Mouse (Mus musculus) hematopoietic stem cell, adult 5-6 weeks (primary cell): ENCODE data around the gene Psg16. TPM values are rescaled to one million over a fixed set of nuclear protein-coding genes. Genes with fewer than 3 reads are reported as not detected.
"Not testable (repeated sequence)": the region's sequence is repeated elsewhere in the genome, so short reads cannot be mapped to it uniquely, and the experiment has no call there.

Source experiments
- ATAC-seq, 2 experiments: fragments of 125-278 bp in 1 of 2; replicated peaks in 1 of 2; 2 replicates each; pipeline ENCODE4 v1.8.0; 2016 to 2017; ENCODE audit warnings: inconsistent platforms in 2 of 2, mild to moderate bottlenecking in 2 of 2, moderate number of reproducible peaks in 2 of 2, low read depth in 1 of 2, moderate TSS enrichment in 1 of 2; ENCODE audit not compliant: low FRiP score in 2 of 2, poor library complexity in 2 of 2, severe bottlenecking in 2 of 2, insufficient read depth in 1 of 2, low TSS enrichment in 1 of 2
- total RNA-seq: library from RNA; stranded (forward); fragments of 172-1452, 232-1000 nt; gene quantifications from 2 replicates; pipeline ENCODE4 v1.2.3, GENCODE M21; 2017

The Psg16 gene
- total RNA-seq, 1 experiment from 2014 or later = 0.20 TPM

DNA sequence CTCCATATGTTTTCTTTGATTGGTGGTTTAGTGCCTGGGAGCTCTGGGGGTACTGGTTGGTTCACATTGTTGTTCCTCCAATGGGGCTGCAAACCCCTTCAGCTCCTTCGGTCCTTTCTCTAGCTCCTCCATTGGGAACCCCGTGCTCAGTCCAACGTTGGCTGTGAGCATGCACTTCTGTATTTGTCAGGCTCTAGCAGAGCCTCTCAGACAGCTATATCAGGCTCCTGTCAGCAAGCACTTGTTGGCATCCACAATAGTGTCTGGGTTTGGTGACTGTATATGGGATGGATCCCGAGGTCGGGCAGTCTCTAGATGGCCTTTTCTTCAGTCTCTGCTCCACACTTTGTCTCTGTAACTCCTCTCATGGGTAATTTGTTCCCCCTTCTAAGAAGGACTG lies 6.2 kb upstream of the Psg16 start:
- not testable (repeated sequence) for ATAC-seq

DNA sequence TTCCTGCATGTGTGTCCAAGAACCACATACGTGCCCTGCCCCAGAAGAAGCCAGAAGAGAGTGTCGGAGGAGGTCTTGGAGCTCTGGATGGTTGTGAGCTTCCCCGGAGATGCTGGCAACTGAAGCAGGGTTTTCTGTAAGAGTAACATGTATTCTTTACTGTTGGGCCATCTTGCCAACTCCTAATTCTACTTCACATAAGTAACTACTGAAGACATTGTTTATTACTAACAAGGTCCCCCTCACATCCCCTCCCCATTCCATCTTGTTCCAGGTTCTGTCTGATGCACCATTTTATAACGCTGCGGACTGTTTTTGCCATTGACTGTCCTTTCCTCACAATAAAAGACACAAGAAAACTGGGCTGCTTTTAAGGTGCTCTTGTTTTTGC lies 332 bp upstream of the Psg16 start:
- ATAC-seq = no peak

DNA sequence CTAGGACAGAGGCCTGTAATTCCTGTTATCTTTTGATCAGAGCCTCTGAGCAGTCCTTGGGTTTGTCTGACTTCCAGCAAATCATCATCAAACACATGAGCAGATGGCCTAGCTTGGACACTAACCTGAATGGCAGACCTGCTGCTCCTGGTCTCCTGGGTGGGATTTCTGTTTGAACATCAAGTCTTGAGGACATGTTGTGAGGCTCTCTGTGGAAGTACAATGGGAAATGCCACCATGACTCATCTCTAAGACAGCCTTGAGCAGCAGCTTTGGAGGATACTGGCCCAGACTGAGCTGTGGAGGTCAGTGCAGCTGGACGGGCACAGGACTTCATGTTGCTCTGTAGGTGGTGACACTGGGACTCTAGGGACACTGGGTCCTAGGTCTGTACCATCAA lies 2.7 kb downstream of the Psg16 start:
- ATAC-seq = no peak

DNA sequence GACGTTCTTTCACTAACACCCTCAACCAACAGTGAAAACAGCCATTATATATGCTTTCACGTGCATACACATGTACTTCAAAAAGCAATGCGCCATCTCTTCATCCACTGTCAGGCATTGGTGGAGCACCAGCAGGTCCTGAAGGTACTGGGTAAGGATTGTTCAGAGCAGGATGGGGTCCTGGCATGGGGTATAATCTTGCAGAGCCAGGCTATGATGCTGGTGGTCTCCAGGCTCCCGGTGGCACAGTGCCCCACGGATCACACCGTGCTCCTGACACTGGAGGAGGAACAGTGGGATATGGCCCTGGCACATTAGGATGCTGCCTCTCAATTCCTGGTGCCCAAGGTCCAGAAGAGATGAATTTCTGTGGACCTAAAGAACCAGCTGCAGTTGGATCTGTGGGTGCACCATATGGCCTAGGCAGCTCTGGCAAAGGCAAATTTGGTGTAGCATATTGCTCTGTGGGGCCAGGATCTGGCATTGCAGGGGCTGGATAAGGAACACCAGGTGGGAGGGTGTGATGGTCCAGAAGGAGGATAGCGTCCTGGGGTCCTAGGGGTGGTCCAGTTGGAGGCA lies 4.3 kb downstream of the Psg16 start:
- no peak for ATAC-seq

DNA sequence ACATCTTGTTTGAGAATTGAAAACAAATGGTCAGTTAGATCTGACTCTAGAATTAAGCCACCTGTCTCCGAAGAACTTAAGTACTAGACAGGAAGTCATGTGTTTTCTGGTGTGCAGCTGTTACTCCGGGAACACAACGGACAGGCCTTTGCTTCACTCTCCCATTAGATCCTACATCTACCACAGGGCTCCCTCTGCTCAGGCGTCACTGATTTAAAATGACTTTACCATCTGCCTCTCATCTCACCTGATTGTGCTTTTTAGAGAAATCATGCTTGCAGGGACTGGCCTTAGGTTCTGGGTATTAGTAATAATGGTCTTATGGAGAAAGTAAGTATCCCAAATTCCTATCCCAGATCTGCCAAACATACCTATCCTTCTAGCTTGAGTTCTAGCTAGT lies 8.9 kb downstream of the Psg16 start:
- no peak for ATAC-seq

DNA sequence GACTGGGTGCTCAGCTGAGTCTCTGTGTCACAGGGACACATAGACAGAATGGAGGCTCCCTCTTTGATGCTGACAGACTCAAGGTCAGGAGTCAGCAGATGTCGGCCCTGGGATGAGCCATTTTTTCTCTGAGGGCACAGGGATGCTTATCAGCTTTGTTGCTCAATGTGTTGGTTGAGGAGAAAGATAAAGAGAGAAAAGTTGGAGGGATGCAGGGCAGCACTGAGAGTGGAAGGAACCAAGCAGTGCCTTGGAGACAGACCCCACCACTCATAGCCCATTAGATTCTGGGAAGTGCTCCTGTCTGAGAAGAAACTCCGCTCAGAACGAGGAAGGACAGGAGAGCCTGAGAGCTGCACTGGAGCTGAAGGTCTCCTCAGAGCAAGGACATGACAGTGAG lies 13.9 kb downstream of the Psg16 start:
- ATAC-seq = no peak

DNA sequence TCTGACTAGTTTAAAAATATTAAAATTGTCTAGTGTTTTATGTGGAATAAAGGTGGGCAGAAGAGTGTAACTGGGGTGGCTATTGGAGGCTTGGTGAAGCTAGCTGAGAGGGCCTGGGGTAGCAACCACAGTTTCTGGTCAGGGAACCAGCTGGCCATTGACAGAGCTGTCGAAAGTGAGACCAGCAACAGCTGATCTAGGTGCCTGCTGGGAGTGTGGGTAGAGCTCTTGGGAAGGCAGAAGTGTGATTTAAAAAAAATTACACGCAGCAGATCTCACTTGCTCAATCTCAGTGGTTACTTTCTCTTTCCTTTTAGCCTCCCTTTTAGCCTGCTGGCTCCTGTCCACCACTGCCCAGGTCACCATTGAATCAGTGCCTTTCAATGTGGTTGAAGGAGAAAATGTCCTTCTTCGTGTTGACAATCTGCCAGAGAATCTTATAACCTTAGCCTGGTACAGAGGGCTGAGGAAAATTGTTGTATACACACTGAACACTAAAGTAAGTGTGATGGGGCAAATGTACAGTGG lies 16.3 kb downstream of the Psg16 start:
- no peak for ATAC-seq

DNA sequence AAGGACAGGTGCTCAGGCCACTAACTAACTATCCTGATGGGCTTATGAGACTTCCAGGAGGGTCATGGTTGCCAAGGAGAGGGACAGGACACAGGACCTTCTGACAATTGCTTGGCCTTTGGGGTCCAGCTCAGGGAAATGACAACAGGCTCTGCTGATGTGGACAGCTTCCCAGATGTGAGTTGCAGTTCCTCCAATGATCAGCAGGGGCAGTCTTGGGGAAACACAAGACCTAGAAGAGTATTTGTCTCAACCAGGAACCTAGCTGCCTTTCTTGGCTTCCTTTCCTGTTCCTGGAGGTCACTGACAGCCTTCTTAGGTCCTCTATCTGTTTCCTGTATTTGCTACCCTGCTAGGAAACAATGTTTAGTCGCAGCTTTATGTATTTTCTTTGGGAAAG lies 17.4 kb downstream of the Psg16 start:
- ATAC-seq = peak in 1 of 2 experiments; percentile 48; a peak in 1 of 4 replicates

DNA sequence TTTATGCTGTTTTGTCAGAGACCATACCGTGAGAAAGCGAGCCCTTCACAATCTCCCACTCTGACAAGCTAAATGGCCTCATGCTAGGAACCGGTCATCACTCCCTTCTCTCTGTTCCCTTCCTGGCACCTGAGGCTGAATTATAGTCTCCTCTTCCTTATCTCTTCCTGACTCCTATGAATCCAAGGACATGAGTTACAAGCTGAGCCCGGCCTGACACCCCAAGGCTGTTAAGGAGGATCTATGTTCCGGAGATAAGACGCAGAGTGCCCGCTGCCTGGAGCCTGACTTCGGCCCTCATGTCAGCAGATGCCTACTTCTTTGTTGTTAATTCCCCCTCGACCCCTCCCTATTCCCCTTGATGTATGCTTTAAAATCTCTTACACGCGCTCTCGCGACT lies 27.8 kb downstream of the Psg16 start:
- ATAC-seq = not testable (repeated sequence)

DNA sequence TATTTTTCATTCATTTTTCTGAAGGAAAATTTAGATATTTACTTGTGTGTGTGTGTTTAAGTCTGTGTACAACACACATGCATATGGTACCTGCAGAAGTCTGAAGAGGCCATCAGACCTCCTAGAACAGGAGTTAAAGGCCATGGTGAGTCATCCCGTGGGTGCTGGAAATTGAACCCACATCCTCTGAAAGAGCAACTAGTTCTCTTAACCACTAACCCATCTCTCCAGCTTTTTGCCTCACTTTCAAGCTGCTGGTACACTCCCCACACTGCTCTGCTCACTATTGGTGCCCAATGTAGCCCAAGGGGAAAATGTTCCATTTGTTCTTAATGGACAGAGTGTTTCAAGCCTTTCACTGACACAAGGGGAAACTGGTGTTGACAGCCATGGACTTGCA lies 61.5 kb downstream of the Psg16 start:
- no peak for ATAC-seq

DNA sequence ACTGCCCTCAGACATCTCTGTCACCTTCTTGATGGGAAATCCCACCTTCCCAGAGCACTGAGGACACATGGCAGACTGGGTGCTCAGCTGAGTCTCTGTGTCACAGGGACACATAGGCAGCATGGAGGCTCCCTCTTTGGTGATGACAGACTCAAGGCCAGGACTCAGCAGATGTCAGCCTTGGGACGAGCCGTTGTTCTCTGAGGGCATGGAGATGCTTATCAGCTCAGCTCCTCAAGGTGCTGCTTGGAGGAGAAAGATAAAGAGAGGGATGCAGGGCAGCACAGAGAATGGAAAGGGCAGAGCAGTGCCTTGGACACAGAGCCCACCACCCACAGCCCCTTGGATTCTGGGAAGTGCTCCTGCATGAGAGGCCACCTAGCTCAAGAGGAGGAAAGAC lies 76.1 kb downstream of the Psg16 start, which contains the start of gene Ceacam3:
Gene Ceacam3, plus strand, starts transcription at position 352 of the 400 bp plus-strand sequence.
- no peak for ATAC-seq

DNA sequence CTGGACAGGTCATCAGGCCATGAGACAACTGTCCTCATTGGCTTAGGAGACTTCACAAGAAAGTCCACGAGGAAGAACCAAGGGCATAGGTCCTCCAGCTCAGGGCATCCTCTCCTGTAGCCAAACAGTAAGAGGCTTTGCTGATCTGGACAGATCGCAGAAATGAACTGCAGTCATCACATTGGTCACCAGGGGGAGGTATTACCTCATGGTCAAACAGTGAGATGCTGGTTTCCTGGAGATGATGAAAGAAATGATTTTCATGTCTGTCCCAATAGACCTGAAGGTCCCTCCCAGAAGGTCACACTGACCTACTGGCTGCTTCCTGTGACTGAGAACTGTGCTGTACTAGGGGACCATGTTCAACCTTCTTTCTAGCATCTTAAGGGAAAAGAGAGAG lies 81.8 kb downstream of the Psg16 start:
- ATAC-seq = peak; percentile 46 to 60; a peak in 2 of 4 replicates

DNA sequence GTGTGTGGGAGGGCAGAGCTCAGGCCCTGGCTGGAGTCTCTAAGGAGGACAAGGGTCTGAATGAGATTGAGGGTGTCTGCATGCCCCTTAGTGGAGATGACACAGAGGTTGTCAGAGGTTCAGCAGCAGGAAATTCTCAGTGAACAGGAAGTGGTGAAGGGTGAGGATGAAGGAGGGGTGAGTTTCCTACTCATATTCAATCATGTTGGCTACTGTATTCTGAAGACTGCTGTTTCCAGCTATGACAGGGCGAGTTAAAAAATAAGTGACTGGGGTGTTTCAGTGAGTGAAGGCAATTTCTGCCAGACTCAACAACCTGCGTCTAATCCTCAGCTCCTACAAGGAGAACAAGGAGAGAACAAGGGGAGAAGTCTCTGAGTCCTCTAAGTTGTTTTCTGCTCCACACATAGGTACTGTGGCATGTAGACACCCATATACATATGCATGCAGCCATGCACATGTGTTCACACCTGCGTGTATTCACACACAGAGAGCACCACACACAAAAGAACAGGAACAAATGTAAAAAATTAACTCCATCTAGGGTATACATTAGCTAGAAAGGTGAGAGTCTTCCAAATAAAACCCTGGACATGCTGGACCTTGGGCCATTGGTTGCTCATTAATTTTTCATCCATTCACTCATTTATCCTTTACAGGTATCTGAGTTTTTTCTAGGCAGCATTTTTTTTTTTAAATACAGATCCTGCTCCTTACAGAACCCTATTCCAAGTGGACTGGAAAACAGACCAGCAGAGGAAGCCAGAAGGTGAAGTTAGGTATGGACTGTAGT lies 83.2 kb downstream of the Psg16 start:
- ATAC-seq = no peak

DNA sequence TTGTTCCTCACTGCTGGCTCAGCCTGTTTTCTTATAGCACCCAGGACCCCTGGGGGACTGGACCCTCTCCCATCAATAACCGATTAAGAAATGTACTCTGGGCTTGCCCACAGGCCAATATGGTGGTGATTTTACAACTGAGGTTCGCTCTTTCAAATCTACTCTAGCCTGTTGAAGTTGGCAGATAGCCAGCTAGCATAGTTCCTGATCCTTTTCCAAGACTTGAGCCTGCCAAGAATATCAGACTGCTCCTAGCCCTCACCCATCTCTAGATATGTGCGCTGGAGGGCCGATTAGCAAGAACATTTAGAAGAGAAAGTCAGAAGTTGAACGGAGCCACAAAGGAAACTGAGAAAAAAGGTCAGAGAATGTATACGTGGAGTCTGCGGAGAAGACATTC lies 85.2 kb downstream of the Psg16 start:
- no peak for ATAC-seq

DNA sequence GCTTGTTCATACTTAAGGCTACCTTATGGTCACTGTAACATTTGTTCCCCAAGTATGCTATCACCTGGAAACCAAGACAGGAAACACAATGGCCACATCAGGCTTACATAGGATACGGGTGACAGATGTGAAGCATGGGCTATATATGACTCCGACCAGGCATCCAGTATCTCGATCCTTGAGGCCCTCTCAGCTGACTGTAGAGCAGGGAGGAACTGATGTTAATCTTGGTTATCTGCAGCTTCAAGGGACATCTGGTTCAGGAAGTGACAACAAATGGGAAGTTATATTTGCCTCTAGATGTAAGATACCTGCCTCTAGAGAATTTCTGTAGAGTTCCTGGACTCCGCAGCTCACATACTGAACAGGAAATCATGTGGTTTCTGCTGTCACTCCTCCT lies 98.0 kb downstream of the Psg16 start:
- ATAC-seq = no peak
